Mouse (Mus musculus): ENCODE measurements around the gene Eri3.
A peak's percentile ranks its signal among the peaks of the same experiment; 100 is the strongest.

The Eri3 gene

GRCm38 (mm10) chr4:117550140-117550851 is at the start of gene Eri3:
Gene Eri3 (plus strand): TSS chr4:117550365.
- DNase-seq = peak; percentile 95 to 97

GRCm38 (mm10) chr4:117518246-117518645 is 31.9 kb upstream of the Eri3 start:
- no peak for DNase-seq

- no peak for DNase-seq
Measured at GRCm38 (mm10) chr4:117521350-117521749, 28.8 kb upstream of the Eri3 start.

GRCm38 (mm10) chr4:117525990-117526389 is 24.2 kb upstream of the Eri3 start:
- no peak for DNase-seq

GRCm38 (mm10) chr4:117527116-117527899 is 22.9 kb upstream of the Eri3 start:
- no peak for DNase-seq

GRCm38 (mm10) chr4:117527952-117528351 is 22.2 kb upstream of the Eri3 start:
- DNase-seq = peak; percentile 63 to 65

GRCm38 (mm10) chr4:117529843-117530242 is 20.3 kb upstream of the Eri3 start:
- DNase-seq = no peak

GRCm38 (mm10) chr4:117535496-117536200 is 14.5 kb upstream of the Eri3 start:
- no peak for DNase-seq

DNA sequence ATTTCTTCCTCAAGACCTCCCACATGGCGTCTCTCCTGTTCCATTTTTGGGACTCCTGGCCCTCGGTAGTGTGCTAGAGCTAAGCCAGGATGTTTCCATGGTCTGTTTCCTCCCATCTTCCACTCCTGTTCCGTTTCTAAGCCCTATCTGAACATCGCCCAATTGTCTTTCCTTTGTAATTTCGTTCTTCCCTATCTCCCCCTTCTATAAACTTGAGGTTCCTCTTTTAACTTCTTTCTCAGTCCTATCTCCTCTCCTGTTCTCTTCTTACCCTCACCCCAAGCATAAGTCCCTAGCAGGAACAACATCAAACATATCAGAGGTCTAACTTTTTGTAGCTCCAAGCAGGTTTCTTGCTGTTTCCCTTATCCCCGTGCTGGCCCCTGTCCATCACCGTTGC is 13.2 kb upstream of the Eri3 start:
- no peak for DNase-seq

- DNase-seq = no peak
Measured at GRCm38 (mm10) chr4:117539329-117539980, 10.7 kb upstream of the Eri3 start.

DNA sequence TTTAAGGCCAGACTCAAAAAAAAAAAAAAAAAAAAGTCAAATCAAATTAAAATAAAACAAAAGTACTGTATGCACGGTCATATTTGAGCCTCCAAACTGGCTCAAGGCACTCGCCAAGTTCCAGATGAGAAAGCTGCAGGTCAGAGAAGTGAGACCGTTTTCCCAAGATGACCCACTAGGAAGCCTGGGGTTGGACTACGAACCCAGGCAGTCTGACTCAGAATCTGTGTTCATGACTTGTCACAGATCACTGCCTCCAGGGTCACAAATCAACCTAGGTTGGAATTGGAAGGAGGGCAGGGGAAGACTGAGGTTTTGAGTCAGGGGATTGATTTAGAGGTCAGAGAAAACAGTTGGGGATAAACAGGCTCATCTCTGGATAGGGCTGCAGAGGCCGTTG is 9.6 kb upstream of the Eri3 start:
- DNase-seq = no peak

- DNase-seq = no peak
Measured at GRCm38 (mm10) chr4:117545448-117545847, 4.7 kb upstream of the Eri3 start.

GRCm38 (mm10) chr4:117546616-117547015 is 3.5 kb upstream of the Eri3 start:
- no peak for DNase-seq

GRCm38 (mm10) chr4:117549576-117549975 is 589 bp upstream of the Eri3 start:
- no peak for DNase-seq

GRCm38 (mm10) chr4:117551144-117552000 is 1.2 kb downstream of the Eri3 start:
- DNase-seq = no peak

- DNase-seq = no peak
Measured at GRCm38 (mm10) chr4:117555495-117555894, 5.3 kb downstream of the Eri3 start.

GRCm38 (mm10) chr4:117556372-117556771 is 6.2 kb downstream of the Eri3 start:
- DNase-seq = no peak

DNA sequence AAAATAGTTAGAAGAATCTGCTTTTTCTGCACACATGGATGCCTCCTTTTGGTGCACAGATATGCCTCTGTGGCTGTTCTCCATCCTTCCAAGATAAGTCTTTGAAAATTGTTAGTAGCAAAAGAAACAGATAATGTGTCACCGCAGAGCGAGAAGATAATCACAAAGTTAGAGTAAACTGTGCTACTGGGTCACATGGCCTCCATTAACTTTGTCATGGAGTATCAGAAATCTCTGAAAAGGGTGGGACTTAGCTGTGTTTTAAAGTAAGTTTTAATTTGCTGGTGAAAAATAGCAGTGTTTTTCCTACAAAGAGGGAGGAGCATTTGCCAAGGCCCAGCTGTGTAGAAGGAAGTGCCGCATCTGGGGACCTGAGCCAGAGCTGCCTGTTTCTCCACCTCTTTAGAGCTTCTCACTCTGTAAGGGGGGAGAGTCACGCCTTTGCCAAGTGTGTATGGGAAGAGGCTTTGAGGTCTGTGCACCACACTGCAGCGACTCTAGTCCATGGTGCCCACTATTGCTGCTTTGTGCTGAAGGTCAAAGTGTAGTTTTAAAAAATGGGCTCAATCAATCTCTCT is 7.0 kb downstream of the Eri3 start:
- DNase-seq = no peak

- no peak for DNase-seq
Measured at GRCm38 (mm10) chr4:117563967-117564366, 13.8 kb downstream of the Eri3 start.

GRCm38 (mm10) chr4:117568846-117569245 is 18.7 kb downstream of the Eri3 start:
- no peak for DNase-seq

GRCm38 (mm10) chr4:117570964-117571363 is 20.8 kb downstream of the Eri3 start:
- DNase-seq = no peak

DNA sequence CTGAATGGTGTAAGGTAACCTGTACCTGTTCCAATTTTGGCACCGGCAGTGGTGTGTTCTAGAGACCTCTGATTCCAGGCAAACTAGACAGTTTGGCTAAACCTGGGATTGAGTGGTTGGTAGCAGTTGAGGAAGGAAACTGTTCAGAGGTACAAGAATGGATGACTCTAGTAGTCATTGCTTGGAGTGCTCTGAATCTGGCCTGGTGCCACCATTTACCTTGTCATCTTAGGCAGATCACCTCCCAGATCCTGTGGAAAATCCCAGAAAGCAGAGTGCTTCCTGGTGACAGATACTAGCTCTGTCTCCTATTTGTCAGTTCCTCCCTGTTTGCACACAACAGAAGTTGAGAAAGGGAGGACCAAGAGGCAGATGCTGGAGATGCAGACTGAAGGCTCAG is 27.4 kb downstream of the Eri3 start:
- no peak for DNase-seq

Data from thymus, postnatal 36 days (tissue).